Mouse (Mus musculus) heart, postnatal 14 days (tissue): ENCODE data around the gene Ms4a2. TPM values are rescaled to one million over a fixed set of nuclear protein-coding genes. Genes with fewer than 3 reads are reported as not detected.

Experiments used
- DNase-seq, 2 experiments: peaks; one replicate each; pipeline ENCODE4 v3.0.0; 2021 to 2022
- intact Hi-C: fragments of 180-260 bp; cut with DNase I; formaldehyde crosslinking; loops from one replicate; pipeline ENCODE4 v1.15.1; 2025
- long read RNA-seq, 2 experiments: library from polyadenylated mRNA; stranded (forward); transcript quantifications; one replicate each; pipeline ENCODE4 v2.0.0; 2021
- total RNA-seq, 2 experiments: library from RNA; stranded (reverse); gene quantifications; 2 replicates each; pipeline ENCODE4 v1.2.3; 2021

The Ms4a2 gene
- total RNA-seq: not detected
- long read RNA-seq, experiment 1: 0 reads
- long read RNA-seq, experiment 2: 0 reads

GRCm38 (mm10) chr19:11623551-11623950 is at the start of gene Ms4a2:
Gene Ms4a2, minus strand, starts transcription at chr19:11623719.
- intact Hi-C loops: no loop called here

GRCm38 (mm10) chr19:11661562-11661961 is 38.0 kb upstream of the Ms4a2 start:
- DNase-seq: no peak
- intact Hi-C loops: no loop called here

More at GRCm38 (mm10) chr19:11623551-11623950, at the start of gene Ms4a2:
- no peak for DNase-seq

DNA sequence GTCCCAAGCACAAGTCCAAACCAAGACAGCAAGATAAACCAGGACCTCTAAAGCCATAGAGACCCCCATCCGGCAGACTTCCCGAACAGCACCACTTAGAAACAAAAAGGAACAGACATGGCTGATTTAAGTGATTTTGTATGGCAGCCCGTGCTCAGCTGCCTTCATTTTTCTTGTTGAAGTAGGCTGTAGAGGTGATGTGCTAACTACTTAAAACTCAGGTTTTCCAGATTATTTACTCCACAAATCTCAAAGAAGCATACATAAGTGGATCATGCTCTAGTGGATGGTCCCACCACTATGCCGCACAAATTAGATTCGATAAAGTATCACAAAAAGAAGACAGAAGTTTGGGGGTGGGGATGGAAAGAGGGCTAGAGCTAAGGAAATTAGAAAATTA is 36.9 kb upstream of the Ms4a2 start, which contains the start of gene Oosp2:
TSS of gene Oosp2 (minus strand) at position 101 of the 400 bp plus-strand sequence.
- intact Hi-C loops: no loop called here
- no peak for DNase-seq

- intact Hi-C loops: no loop called here
- no peak for DNase-seq
Observed at GRCm38 (mm10) chr19:11659142-11659541, 35.6 kb upstream of the Ms4a2 start.

DNA sequence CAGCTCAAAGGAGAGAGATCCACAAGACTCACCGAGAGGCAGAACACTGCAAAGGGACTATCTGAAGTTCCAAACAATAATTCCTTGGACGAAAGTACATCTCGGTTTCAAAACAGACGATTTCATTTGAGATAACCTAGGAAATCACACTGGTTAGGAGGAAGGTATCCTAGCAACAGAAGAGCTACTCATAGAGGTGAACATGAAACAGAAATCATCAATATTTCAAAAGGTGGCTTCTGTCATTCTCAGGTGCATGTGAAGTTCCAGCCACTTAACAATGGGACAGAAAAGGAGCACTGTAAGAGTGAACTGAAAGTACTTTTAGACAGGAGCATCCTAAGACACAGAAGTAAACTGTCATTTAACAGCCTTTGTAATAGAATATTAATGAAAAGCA is 26.0 kb upstream of the Ms4a2 start:
- no peak for DNase-seq
- intact Hi-C loops: no loop called here

DNA sequence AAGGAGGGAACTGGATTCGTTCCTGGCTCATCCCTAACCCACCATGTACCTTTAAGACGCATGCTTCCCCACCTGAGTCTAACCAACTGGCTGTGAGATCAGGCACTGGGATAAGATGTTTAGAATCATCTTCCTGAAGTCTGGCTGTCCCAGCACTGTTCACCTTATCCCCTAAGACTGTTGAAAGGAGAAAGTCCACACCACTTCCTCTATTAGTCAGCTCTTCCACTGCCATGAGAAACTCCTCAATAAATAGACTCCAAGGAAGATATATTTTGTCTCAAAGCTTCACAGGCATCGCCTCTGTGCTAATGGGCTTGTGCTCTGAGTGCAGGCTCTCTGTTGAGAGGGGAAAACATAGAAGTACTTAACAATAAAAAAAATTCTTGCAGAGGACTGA is 22.6 kb upstream of the Ms4a2 start:
- intact Hi-C loops: no loop called here
- no peak for DNase-seq

DNA sequence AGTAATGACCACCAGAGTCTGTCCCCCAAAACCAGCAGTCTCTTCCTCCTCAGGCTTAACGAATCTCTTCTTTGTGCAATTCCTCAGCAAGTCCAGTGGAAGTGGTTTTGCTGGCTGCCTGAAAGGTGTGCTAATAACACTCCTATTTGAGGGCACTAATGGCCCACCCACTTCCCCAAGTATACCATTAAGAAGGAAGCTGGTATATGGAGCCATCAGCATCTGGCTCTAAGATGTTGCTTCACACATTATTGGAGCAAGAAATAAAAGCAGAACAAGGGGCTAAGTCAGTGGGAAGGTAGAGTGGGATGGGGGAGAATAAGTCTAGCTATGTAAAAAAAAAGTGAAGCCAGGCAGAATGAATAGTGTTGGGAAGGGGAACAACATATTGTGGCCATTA is 17.2 kb upstream of the Ms4a2 start, which contains the start of gene Ms4a3:
TSS of gene Ms4a3 (minus strand) at position 120 of the 400 bp plus-strand sequence.
- no peak for DNase-seq
- intact Hi-C loops: no loop called here

DNA sequence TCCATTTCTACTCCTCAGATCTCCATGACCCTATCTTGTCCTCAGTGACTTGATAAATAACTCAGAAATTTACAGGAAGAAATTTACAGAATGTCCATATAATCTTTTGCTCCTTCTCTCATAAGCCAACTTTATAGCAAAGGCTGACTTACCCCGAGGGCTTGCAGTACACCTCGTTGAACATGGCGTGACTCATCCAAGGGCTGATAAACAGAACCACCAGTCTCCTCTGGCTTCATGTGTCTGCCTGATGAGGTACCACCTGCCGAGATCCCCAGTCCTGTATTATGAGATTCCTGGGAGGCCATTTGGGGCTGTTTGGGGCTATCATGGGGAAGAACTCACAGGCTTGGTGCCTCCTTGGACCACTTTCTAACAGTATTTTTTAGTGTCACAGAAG is 15.5 kb upstream of the Ms4a2 start:
- DNase-seq: no peak
- intact Hi-C loops: no loop called here

DNA sequence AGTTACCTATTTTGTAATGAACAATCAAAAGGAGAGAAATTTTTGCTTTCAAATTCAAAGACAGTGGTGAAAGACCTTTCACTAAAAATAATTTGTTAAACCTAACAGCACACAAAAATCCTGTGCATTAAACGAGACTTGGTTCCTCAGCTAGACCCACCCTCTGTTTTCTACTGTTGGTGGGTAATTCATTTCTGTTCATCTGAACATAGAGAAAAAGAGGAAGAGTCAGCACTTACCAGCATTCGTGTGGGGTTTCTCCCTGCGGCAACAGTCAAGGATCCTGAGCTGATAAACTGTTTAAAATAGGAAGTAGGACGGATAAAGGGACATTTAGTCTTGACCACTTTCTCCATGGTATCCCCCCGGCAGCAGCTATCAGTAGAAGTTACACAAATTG is 12.1 kb upstream of the Ms4a2 start:
- no peak for DNase-seq

GRCm38 (mm10) chr19:11634330-11634729 is 10.8 kb upstream of the Ms4a2 start:
- no peak for DNase-seq
- intact Hi-C loops: no loop called here

More for the DNA sequence above, 12.1 kb upstream of the Ms4a2 start:
- intact Hi-C loops: no loop called here

DNA sequence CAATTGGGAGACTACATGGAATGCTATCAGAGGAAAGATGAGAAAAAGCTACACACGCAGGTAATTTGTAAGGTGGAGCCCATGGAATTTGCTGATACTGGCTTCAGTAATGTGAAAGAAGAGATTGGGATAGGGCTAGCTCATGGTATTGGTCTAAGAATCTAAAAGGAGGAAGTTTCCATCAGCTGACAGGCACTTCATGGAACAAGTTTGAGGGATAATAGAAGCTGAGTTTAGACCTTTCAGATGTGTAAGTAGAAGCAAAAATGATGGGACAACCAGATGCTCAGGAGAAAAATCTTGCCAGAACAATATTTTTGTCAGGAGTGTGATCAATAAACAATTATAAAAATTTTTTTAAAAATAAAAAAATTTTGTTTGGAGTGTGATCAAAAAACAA is 10.2 kb upstream of the Ms4a2 start:
- intact Hi-C loops: no loop called here
- no peak for DNase-seq

DNA sequence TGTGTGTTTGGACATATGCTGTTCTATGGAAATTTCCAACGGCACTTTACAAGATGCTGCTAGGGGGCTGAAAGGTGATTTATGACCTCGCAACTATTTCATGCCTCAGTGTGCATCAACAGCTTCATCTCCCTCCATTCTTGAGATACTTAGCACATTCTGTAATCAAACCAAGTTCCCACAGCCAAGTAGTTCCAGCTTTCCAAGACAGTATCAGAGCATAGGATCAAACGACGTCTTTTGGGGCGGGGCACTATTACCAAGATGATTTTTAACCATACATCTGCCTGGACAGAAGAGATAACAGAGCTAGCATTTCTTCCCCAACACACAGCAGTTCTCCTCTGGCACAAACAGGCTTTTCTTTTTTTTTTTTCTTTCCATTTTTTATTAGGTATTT is 1.7 kb upstream of the Ms4a2 start:
- no peak for DNase-seq

GRCm38 (mm10) chr19:11624800-11625199 is 1.3 kb upstream of the Ms4a2 start:
- no peak for DNase-seq
- intact Hi-C loops: no loop called here

More for the DNA sequence above, 1.7 kb upstream of the Ms4a2 start:
- intact Hi-C loops: no loop called here

DNA sequence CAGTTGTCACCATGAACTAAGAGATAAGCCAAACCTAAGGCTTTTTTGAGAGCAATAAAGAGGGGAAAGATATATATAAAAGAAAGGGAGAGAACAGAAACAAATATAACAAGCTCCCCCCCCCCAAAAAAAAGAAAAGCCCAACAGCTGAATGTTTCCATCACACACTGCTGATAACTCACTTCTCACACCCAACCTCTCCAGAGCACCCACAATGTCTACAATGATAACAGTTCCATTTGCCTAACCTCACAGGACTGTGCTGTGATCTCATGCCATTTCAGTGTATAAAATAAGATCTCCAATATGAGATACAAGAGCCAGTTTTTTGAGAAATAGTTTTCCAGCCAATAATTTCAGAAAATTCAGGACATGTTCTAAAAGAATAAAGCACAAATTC is 5.5 kb downstream of the Ms4a2 start:
- intact Hi-C loops: no loop called here
- DNase-seq: no peak

DNA sequence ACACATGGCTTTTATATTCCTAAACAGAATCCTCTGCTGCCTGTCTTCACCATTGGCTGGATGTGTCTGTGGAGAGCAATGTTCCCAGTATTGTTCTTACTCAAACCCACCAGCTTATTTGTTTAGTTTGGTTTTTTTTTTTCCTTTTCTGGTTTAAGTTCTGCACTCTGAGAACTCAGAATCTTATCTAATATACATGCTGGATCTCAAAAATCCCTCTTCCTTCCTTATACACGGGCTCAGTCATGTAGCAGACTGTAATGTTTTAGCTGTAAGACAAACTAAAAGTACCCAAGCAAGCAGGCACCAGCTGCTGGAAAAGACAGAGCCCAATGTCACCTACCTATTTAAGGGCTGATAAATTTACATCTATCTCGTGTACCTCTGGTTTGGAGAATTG is 8.7 kb downstream of the Ms4a2 start:
- no peak for DNase-seq
- intact Hi-C loops: no loop called here

GRCm38 (mm10) chr19:11613776-11614443 is 9.6 kb downstream of the Ms4a2 start:
- intact Hi-C loops: no loop called here
- no peak for DNase-seq

DNA sequence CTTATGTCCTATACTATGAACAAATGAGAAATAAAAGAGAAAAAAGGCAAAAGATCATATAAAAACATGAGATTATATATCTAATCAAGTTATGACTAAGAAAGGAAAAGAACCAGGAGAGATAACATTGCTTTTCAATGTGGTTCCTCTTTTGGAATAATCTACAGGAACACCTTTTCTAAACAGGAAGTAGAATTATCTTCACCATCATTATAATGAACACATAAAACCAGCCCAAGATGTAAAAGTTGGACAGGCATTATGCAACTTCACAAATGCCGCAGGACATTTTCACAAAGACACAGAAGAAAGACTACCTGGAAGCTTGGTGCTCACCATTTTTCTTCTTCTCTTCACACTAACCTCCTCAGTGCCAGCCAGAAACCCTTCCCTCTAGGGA is 10.4 kb downstream of the Ms4a2 start:
- intact Hi-C loops: no loop called here
- DNase-seq: no peak

GRCm38 (mm10) chr19:11612293-11612692 is 11.2 kb downstream of the Ms4a2 start:
- intact Hi-C loops: no loop called here
- no peak for DNase-seq

- intact Hi-C loops: loop anchor here (2.0 kb wide), 1 partner anchor 155 kb away; no protein-coding TSS in a partner anchor
- DNase-seq: peak in 1 of 2 experiments; percentile 14
Observed at GRCm38 (mm10) chr19:11611541-11611945, 12.0 kb downstream of the Ms4a2 start.

- intact Hi-C loops: no loop called here
- peak; percentile 23 to 45 for DNase-seq
Observed at GRCm38 (mm10) chr19:11608172-11608571, 15.3 kb downstream of the Ms4a2 start.

- intact Hi-C loops: loop anchor here (5.0 kb wide), 1 partner anchor 242 kb away; no protein-coding TSS in a partner anchor
- no peak for DNase-seq
Observed at GRCm38 (mm10) chr19:11604603-11605002, 18.9 kb downstream of the Ms4a2 start, which contains the start of gene Ms4a6d. Gene Ms4a6d, minus strand, starts transcription at chr19:11604849.

DNA sequence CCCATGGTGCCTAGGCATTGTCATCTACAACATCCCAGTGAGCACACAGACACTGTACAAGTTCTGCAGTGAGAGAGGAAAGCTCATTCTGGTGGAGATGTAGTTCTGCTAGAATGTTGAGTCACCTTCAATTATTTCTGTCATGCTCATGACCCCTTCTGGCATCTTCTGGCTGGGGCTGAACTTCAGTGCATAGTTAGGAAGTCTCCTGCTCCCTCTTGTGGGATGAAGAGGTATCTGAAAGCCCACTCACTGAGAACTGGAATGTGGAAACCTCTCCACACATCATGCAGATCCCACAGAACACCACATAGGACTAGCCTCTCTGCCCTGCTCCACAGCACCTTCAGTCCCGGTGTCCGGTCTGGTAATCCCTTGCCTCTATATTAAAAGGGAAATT is 21.5 kb downstream of the Ms4a2 start:
- intact Hi-C loops: loop anchor here (5.0 kb wide), 1 partner anchor 240 kb away; no protein-coding TSS in a partner anchor
- peak; percentile 10 to 38 for DNase-seq
